Mouse (Mus musculus) CH12.LX (cell line): ENCODE measurements at regions not wholly inside any gene's neighbourhood (a gene's known extent, or its start where the extent isn't known, plus 50 kb on each side); places are given as distances from the start of the nearest gene placed in this dataset.

Experiments used
- DNase-seq: peaks from one replicate; pipeline ENCODE4 v3.0.0-alpha.2; 2013; ENCODE audit errors: extremely low read depth
- H3K27ac ChIP-seq: 2 replicates; pipeline ENCODE4 v1.5.1; 2012; ENCODE audit warnings: low read depth, mild to moderate bottlenecking, control low read depth, moderate library complexity; ENCODE audit not compliant: insufficient read depth
- H3K27me3 ChIP-seq: replicated peaks from 2 replicates; pipeline ENCODE3; 2012; ENCODE audit warnings: inconsistent platforms
- H3K36me3 ChIP-seq, 2 experiments: replicated peaks in 1 of 2; 2 replicates each; pipeline versions ENCODE3 to v1.6.1; 2012; ENCODE audit warnings: inconsistent platforms in 1 of 2, low read length in 1 of 2, mild to moderate bottlenecking in 1 of 2, mixed read lengths in 1 of 2, moderate library complexity in 1 of 2; ENCODE audit not compliant: control insufficient read depth in 1 of 2, insufficient read depth in 1 of 2
- H3K4me1 ChIP-seq, 2 experiments: 2 replicates each; pipeline ENCODE4 v1.6.1; 2012; ENCODE audit warnings: inconsistent platforms in 1 of 2, moderate library complexity in 1 of 2; ENCODE audit not compliant: insufficient read depth in 2 of 2, control insufficient read depth in 1 of 2
- H3K4me2 ChIP-seq: 2 replicates; pipeline ENCODE4 v1.6.1; 2012; ENCODE audit warnings: low read depth, mild to moderate bottlenecking, control low read depth; ENCODE audit not compliant: poor library complexity, insufficient read depth, severe bottlenecking
- H3K4me3 ChIP-seq, 3 experiments: fragments of 150-350 bp in 1 of 3; sonication (generic) in 1 of 3; replicated peaks in 1 of 3; 2 replicates each; pipeline versions ENCODE3 to v1.5.1; 2011 to 2012; ENCODE audit warnings: low read depth in 2 of 3, low read length in 2 of 3, mild to moderate bottlenecking in 2 of 3, moderate library complexity in 2 of 3, control low read depth in 1 of 3, improper control_type of control experiment in 1 of 3, inconsistent platforms in 1 of 3, mixed read lengths in 1 of 3; ENCODE audit not compliant: poor library complexity in 1 of 3
- H3K79me2 ChIP-seq: replicated peaks from 2 replicates; pipeline ENCODE4 v1.6.1; 2012; ENCODE audit warnings: mild to moderate bottlenecking, moderate library complexity; ENCODE audit not compliant: control insufficient read depth, poor library complexity, insufficient read depth, severe bottlenecking; ENCODE audit errors: extremely low read depth
- H3K9ac ChIP-seq: 2 replicates; pipeline ENCODE4 v1.6.1; 2012; ENCODE audit warnings: low read depth, mild to moderate bottlenecking, control low read depth, moderate library complexity; ENCODE audit not compliant: insufficient read depth
- H3K9me3 ChIP-seq: replicated peaks from 2 replicates; pipeline ENCODE3; 2012; ENCODE audit warnings: low read length, inconsistent platforms, mixed read lengths
- BHLHE40 ChIP-seq: IDR thresholded peaks from 2 replicates; pipeline ENCODE4 v1.6.1; 2011; ENCODE audit warnings: mild to moderate bottlenecking, low read depth, low read length, improper control_type of control experiment
- CHD2 ChIP-seq: IDR thresholded peaks from 2 replicates; pipeline ENCODE4 v1.6.1; 2011; ENCODE audit warnings: low read length, improper control_type of control experiment
- CTCF ChIP-seq, 2 experiments: IDR thresholded peaks in 1 of 2; conservative IDR thresholded peaks in 1 of 2; 2 replicates each; pipeline ENCODE4 v1.5.1; 2011 to 2012; ENCODE audit warnings: low read depth in 2 of 2, low read length in 2 of 2, improper control_type of control experiment in 1 of 2, inconsistent platforms in 1 of 2, mild to moderate bottlenecking in 1 of 2, moderate library complexity in 1 of 2
- EP300 ChIP-seq: IDR thresholded peaks from 2 replicates; pipeline ENCODE4 v1.6.1; 2011; ENCODE audit warnings: low read length, improper control_type of control experiment
- ETS1 ChIP-seq: conservative IDR thresholded peaks from 2 replicates; pipeline ENCODE4 v1.6.1; 2012; ENCODE audit warnings: low read depth, mild to moderate bottlenecking, inconsistent platforms, low read length, improper control_type of control experiment, moderate library complexity
- MAFK ChIP-seq: IDR thresholded peaks from 2 replicates; pipeline ENCODE4 v1.6.1; 2011; ENCODE audit warnings: low read length, improper control_type of control experiment; ENCODE audit not compliant: insufficient replicate concordance
- MXI1 ChIP-seq: IDR thresholded peaks from 2 replicates; pipeline ENCODE4 v1.6.1; 2011; ENCODE audit warnings: mild to moderate bottlenecking, low read depth, low read length, improper control_type of control experiment
- NELFE ChIP-seq: IDR thresholded peaks from 2 replicates; pipeline ENCODE4 v1.6.1; 2011; ENCODE audit warnings: low read depth, low read length, improper control_type of control experiment
- PAX5 ChIP-seq: IDR thresholded peaks from 2 replicates; pipeline ENCODE4 v1.6.1; 2012; ENCODE audit warnings: low read length, inconsistent platforms, mixed read lengths
- POLR2AphosphoS2 ChIP-seq: IDR thresholded peaks from 2 replicates; pipeline ENCODE4 v1.6.1; 2011; ENCODE audit warnings: low read depth, low read length, improper control_type of control experiment
- RAD21 ChIP-seq: IDR thresholded peaks from 2 replicates; pipeline ENCODE4 v1.6.1; 2011; ENCODE audit warnings: low read depth, mild to moderate bottlenecking, low read length, improper control_type of control experiment, moderate library complexity
- RCOR1 ChIP-seq: conservative IDR thresholded peaks from 2 replicates; pipeline ENCODE4 v1.6.1; 2012; ENCODE audit warnings: low read depth, mild to moderate bottlenecking, inconsistent platforms, low read length, improper control_type of control experiment
- SIN3A ChIP-seq: IDR thresholded peaks from 2 replicates; pipeline ENCODE4 v1.6.1; 2012; ENCODE audit warnings: low read length, improper control_type of control experiment, inconsistent platforms
- SMC3 ChIP-seq: IDR thresholded peaks from 2 replicates; pipeline ENCODE4 v1.6.1; 2011; ENCODE audit warnings: low read depth, low read length, improper control_type of control experiment
- TCF12 ChIP-seq: IDR thresholded peaks from 2 replicates; pipeline ENCODE4 v1.6.1; 2014; ENCODE audit warnings: low read depth, mild to moderate bottlenecking, inconsistent platforms, low read length, improper control_type of control experiment
- USF1 ChIP-seq: IDR thresholded peaks from 2 replicates; pipeline ENCODE4 v1.6.1; 2014; ENCODE audit warnings: low read depth, mild to moderate bottlenecking, inconsistent platforms, low read length, improper control_type of control experiment
- USF2 ChIP-seq: conservative IDR thresholded peaks from 2 replicates; pipeline ENCODE4 v1.6.1; 2011; ENCODE audit warnings: low read depth, low read length, improper control_type of control experiment
- ZKSCAN1 ChIP-seq: IDR thresholded peaks from 2 replicates; pipeline ENCODE4 v1.6.1; 2012; ENCODE audit warnings: low read depth, inconsistent platforms, low read length, improper control_type of control experiment, borderline replicate concordance
- ZNF384 ChIP-seq: IDR thresholded peaks from 2 replicates; pipeline ENCODE4 v1.6.1; 2012; ENCODE audit warnings: low read depth, low read length, improper control_type of control experiment, inconsistent platforms
- dilution Hi-C: fragments of 300-500 bp; cut with MboI; formaldehyde crosslinking; loops from 2 replicates; pipeline ENCODE4 v1.14.3; 2020; ENCODE audit warnings: low sequenced_read_pairs; ENCODE audit not compliant: extremely low pct_unique_long_range_greater_than_20kb, extremely low pct_ligation_motif_present
- in situ Hi-C: fragments of 300-500 bp; cut with MboI; formaldehyde crosslinking; loops from 3 replicates; pipeline ENCODE4 v1.14.3; 2019; ENCODE audit warnings: low sequenced_read_pairs, low pct_ligation_motif_present, low pct_unique_long_range_greater_than_20kb, mixed read lengths

DNA sequence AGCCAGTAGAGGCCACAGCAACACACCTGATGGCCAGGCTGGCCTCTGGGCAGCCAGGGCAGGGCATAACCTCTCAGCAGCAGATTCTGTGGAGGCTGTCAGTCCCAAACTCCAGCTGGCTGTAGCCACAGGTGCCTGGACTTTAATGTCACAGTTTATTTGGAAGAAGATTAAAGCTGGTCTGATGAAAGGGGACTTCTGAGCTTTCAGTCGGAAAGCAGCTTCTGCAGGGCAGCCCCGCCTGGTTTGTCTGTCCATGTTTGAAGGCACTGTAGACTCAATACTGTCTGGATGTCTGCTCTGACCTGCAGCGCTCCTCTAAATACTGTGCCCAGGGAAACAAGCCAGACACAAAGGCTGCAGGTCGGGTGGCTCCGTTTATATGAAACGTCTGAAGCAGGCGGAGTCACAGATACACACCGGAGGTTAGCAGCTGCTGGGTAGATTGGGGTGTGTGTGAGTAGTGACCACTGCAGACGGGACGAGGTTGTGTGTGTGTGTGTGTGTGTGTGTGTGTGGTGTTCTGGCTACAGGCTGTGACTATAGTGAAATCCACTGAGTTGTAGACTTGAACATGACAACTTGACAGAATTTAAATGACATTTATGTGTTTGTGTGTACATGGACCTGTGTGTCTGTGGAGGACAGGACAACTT, 58.5 kb upstream of the Slc25a33 start:
- in situ Hi-C loops, result no loop called here
- Histone ChIP-seq H3K4me2 (no peak overlapping the region), H3K9me3 (peaks cover 15% of the 10 kb centered on the region), H3K36me3 (no peaks in the 10 kb centered on the region), H3K27me3 (peaks cover 58% of the 10 kb centered on the region), H3K4me1 (no peaks in the 10 kb centered on the region), H3K9ac (no peak overlapping the region), H3K27ac (no peak overlapping the region), H3K4me3 (no peak overlapping the region), H3K79me2 (no peaks in the 10 kb centered on the region)
- dilution Hi-C loops, result no loop called here
- no peak for DNase-seq
- TF ChIP-seq MXI1 (no peak), RCOR1 (no peak), CTCF (conservative IDR thresholded peaks at IDR 0.05 in 1 of 2, IDR thresholded peaks at IDR 0.05 in 1 of 2; ENCODE audit: low read depth in 2 of 2, low read length in 2 of 2) (no peak), ETS1 (no peak), ZKSCAN1 (no peak), PAX5 (no peak), EP300 (no peak), USF2 (no peak), ZNF384 (no peak), SIN3A (no peak), TCF12 (no peak), NELFE (no peak)

DNA sequence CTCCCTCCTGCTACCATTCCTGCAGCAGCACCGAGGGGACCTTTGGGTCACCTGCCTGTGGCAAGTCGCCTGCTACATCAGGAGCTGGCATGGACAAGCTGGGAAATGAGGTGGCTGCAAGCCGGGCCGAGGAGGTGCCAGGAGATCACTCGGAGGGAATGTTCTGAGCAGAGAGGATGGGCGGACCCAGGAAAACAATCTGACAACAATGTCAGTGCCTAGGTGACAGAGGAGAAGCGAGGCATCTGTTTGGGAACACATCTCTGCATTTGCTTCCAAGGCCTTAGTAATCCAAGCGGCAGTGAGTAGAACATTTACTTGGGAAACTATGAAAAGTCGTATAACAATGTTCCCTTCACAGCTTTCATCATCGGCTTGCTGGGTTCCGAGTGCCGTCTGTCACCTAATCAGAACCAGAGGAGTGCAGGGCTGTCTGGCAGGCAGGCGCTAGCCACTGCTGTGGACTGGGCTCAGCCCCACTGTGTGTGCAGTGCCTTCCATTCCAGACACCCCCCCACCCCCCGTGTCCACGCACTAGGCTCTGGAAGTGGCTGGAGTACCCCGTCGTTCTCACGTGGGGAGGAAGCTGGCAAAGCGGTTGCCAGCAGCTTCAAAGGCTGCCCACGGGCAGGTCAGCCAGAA, 56.6 kb upstream of the Slc25a33 start:
- H3K9me3 ChIP-seq, result peaks cover 14% of the 10 kb centered on the region
- in situ Hi-C loops (no loop called here), dilution Hi-C loops (no loop called here)
- H3K4me3 ChIP-seq, result no peak overlapping the region
- no peak for DNase-seq
- H3K4me1 ChIP-seq, result no peaks in the 10 kb centered on the region
- no peaks in the 10 kb centered on the region for H3K79me2 ChIP-seq
- H3K27me3 ChIP-seq, result peaks cover 48% of the 10 kb centered on the region
- TF ChIP-seq BHLHE40 (no peak), CHD2 (no peak), USF1 (no peak), PAX5 (no peak), RAD21 (no peak), EP300 (no peak), POLR2AphosphoS2 (no peak), MAFK (no peak), SMC3 (no peak)
- H3K4me2 ChIP-seq, result no peak overlapping the region
- no peak overlapping the region for H3K9ac ChIP-seq
- H3K36me3 ChIP-seq, result no peaks in the 10 kb centered on the region
- H3K27ac ChIP-seq, result no peak overlapping the region
